Mouse (Mus musculus) ovary, postnatal 10 days (tissue): ENCODE measurements around the gene Cabin1.
"Not testable (repeated sequence)": the region's sequence is repeated elsewhere in the genome, so short reads cannot be mapped to it uniquely, and the experiment has no call there.

ENCODE experiments used
- DNase-seq: peaks from one replicate; pipeline ENCODE4 v3.0.0; 2022; ENCODE audit warnings: low spot score

Cabin1 gene

DNA sequence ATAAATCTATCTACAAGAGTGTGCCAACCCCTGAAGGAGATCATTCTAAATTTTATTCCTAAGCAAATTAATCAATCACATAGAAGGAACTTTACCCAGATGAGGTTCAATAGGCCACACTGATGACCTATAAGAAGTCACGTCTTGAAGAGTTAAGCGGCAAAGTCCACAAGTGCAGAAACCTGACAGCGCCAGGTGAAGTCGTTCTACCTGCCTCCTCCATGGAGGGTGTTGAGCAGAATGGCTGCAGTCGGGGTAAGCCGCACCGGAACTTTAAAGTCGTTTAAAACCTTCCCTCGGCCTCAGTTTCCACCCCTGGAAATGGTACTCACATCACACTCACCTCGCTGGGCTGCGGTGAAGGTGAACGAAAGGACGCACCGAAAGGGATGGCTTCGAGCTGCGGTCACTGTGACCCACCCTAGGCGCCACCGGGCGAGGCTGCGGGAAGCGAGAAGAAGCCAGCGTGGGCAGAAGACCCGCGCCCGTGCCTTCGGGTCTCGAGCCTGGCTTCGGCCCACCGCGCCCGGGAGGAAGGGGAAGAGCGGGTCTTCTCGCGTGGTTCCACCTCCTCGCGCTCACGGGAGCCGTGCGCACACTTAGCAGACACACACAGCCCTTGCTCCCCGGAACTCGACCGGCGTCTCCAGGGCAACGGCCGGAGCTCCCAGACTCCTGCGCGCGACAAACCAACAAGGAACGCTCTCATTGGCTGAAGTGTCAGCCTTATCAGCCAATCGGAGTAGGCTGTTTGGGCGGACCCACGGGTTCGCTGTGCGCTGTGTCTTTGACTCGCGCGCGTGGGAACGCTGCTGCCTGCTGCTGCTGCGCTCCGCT is at the start of gene Cabin1:
Gene Cabin1 (minus strand): TSS at position 660 of the 837 bp plus-strand sequence.
- peak; percentile 95 for DNase-seq

DNA sequence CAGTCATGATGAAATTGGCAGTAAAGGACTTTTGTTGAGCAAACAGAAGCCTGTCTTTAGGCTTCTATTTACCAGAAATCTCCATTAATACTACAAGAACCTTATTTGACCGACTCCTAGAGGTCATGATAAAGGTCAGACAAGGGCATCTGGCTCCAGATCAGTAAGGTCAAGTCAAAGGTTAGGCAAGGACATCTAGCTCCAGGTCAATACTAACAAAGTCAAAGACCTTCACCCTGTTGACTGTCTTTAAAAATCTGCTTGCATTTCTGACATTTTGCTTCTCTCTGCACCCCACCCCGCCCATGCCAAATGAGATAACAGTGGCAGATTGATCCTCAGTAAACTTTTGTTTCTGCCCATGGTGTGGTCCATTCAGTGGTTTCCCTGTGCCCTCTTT is 40.1 kb upstream of the Cabin1 start:
- DNase-seq = no peak

DNA sequence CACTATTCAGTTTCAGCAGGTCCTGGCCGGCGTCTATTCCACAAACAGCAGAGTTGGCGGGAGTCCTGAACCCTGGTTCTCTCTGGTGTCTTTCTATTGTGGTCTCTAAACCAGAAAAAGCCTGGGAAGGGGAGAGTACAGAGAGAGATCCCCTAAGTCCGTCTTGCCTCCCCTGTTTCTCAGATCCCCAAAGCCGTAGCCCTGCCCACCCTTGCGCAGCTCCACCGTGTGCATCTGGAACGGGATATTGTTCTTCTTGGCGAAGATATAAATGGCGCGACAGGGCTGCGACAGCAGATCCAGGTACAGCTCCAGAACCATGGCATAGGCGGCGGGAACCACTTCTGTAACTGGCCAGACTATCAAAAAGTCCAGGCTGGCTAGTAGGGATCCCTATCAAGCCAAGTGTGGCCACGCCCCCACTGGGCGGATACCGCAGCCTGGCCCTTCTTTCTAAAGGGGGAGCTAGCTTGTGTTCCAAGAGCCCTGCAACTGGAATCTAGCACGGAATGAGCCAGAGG is 34.1 kb upstream of the Cabin1 start, which contains the start of gene Gstt1:
Gene Gstt1 (minus strand): TSS at position 409 of the 521 bp plus-strand sequence.
- peak; percentile 7 for DNase-seq

DNA sequence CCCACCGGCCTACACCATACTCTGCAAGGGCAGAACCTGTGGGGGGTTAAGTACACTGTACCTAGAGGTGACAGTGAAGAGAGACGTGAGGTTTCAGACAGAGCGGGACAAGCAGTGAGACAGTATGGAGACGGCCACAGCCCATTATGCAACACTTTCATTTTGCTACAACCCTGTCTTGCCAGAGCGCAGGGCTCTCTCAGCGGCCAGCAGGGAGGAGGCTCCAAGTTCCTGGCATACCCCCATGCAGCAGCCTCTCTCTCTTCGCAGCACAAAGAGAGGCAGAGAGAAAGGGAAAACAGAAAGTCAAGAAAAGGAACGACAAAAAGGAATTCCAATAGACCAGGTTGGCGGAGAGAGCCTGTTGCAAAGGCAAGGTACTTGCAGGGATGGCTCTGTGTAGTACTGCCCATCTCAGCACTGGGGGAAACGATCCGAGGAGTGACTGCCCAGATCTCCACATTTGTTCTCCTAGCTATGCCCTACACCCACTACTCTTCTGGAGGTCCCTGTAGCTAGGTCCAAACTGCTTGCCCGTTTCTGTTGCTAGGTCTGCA is 33.6 kb upstream of the Cabin1 start:
- peak; percentile 14 for DNase-seq

DNA sequence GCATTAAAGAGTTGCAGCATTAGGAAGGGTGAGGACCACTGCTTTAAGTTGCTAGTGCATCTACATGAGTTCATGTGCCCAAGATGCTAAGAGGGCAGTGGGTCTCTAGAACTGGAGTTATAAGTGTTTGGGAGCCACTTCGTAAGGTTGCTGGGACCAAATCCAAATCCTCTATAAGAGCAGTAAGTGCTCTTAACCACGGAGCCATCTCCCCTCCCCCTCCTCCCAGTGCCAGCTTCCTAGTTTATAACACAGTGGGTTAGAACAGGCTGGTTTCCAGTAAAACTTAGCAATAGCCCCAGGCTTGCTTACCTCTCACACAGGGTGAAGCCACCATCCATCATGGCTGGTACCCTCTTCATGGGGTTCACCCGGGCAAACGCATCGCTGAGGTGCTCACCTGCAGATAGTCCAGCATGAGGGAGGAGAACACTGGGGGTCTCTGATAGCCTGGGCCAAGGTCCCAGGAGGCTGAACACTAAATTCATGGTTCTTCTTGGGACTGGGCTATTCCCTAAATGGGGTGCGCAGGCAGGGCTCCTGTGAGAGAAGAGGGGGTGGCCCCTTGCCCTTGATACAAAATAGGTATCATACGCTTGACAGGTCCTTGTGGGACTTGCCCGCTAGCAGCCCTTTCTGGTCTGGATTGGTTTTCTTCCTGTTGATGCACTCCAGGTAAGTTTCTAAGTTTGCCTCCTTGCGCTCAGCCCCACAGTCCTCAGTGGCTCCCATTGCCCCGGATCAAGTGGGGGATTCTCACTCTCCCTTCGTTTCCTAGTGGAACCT is 32.8 kb upstream of the Cabin1 start:
- no peak for DNase-seq

- no peak for DNase-seq
Measured at GRCm38 (mm10) chr10:75794880-75795279, 30.7 kb upstream of the Cabin1 start.

GRCm38 (mm10) chr10:75790773-75791172 is 26.6 kb upstream of the Cabin1 start:
- DNase-seq = no peak

DNA sequence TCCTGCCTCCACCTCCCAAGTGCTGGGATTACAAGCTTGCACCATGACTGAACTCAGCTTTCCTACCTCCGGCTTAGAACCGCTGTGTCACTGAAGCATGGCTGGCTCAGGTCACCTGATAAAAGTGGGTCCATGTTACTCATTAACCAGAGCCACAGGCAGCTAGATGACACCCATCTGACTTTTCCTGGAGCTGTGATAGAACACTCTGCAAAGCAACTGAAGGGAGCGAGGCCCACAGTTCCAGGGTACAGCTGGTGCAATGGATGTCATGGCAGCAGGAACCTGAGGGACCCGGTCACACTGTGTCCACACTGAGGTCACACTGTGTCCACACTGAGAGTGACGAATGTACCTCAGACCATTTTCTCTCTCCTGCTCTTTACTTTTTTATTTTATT is 25.7 kb upstream of the Cabin1 start:
- DNase-seq = no peak

DNA sequence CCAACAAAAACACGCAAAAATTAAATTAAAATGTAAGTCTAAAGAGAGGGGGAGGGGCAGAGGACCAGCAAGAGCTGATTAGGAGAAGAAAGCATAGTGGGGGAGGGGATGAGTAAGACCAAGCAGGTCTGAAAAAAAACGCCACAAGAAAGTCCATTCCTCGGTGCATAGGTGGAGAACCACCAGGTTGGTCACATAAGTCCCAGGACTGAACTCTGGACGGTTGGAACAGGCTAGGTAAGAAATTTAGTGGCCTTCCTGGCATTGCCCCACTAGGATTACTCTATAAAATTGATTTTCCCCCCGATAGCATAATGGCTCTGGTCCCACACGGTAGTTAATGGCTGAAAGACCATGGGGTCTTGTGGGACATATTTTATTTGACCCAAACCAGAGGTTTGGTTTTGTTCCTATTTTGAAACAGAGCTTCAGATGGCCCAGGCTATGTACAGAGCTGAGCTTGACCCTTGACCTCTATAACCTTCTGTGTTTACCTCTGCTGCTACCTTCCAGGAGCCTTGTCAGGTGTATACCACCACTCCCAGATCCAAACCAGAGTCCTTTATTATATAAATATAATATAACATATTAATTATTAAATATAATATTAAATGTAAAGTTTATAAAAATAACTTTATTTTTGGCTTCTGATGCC is 25.1 kb upstream of the Cabin1 start:
- no peak for DNase-seq

- no peak for DNase-seq
Measured at GRCm38 (mm10) chr10:75788277-75788676, 24.1 kb upstream of the Cabin1 start.

DNA sequence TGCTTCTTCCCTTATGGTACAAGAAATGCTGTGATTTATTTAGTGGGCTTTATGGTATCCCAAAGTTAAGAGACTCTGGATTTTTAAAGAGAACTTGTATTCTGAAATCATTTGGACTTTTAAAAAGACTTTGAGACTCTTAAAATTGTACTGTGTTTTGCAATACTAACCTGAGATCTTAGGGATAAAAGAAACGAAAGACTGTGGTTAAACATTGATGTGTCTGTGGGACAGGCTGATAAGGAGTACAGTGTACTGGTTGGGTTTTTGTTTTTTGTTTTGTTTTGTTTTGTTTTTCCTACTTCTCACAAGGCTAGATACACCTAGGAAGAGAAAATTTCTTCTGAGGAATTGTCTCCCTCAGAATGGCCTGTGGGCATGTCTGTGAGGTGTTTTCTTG is 21.3 kb upstream of the Cabin1 start:
- no peak for DNase-seq

- DNase-seq = no peak
Measured at GRCm38 (mm10) chr10:75780769-75781578, 16.8 kb upstream of the Cabin1 start, which contains the start of the genes Gm20441 and Gstt3. Gene Gm20441, minus strand, starts transcription at chr10:75780954. Gene Gstt3, minus strand, starts transcription at chr10:75781414.

- no peak for DNase-seq
Measured at GRCm38 (mm10) chr10:75779206-75780174, 15.3 kb upstream of the Cabin1 start.

- no peak for DNase-seq
Measured at GRCm38 (mm10) chr10:75777885-75778284, 13.7 kb upstream of the Cabin1 start.

- DNase-seq = no peak
Measured at GRCm38 (mm10) chr10:75776562-75776961, 12.4 kb upstream of the Cabin1 start.

DNA sequence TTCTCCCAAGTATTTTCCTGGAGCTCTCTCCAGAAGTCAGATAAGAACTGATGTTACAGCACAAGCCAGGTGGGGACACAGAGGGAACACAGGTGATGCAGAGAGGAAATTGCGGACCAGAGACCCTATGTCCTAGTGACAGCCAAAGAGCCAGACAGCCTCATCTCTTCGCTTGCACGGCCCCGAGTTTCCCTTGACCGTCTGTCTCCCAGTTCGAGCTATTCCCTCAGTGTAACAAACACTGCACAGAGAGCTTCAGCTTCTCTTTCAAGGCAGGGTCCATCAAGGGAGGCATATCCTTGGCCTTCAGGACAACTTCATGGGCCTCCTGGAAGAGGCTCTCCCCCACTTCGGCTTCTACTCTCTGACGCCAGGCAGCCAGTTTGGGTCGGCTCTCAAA is 10.4 kb upstream of the Cabin1 start:
- DNase-seq = no peak

GRCm38 (mm10) chr10:75774102-75774501 is 10.0 kb upstream of the Cabin1 start:
- no peak for DNase-seq

DNA sequence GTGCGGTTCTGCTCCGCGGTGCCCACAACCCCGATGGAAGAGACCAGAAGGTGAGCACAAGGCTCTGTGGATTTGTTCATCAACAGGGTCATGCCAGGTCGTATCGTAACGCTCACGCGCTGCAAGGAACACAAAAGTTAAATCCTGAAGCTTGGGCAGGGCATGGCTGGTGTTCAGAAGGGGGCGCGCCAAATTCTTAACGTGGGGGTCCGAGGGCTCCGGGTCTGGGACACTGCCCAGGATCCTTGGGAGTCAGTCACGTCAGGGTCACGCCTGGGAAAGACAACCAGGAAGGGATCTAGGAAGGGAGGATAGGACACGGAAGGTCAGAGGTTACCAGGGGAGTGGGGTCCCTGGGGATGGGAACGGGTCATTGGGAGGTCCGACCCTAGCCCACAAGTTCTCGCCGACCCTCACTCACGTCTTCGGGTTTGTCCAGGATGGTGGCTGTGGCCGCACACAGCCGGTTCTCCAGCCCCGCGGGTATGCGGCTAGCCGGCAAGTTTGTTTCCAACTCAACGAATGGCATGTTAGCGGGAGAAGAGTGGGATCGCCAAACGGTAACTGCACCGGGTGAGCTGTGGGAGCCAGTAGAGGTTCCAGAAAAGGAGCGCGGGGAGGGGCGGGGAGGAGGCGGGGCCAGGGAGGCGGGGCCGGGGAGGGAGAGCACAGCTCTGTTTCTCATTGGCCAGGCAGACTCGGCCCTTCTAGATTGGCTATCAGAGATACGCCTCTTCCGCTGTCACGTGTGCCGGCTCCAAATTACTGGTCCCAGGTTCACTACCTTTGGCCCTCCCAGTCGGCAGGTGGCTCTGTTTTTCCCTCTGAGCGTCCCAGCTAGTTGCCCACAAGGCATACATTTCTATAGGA is 8.9 kb upstream of the Cabin1 start, which contains the start of gene Ddt:
Gene Ddt (minus strand): TSS at position 620 of the 870 bp plus-strand sequence.
- peak; percentile 58 for DNase-seq

- not testable (repeated sequence) for DNase-seq
Measured at GRCm38 (mm10) chr10:75767756-75768155, 3.6 kb upstream of the Cabin1 start.
